Mouse (Mus musculus) regulatory T cell (primary cell): ENCODE results near the gene Gm8857.
"Not testable (repeated sequence)": the region's sequence is repeated elsewhere in the genome, so short reads cannot be mapped to it uniquely, and the experiment has no call there.

Experiments
- in situ Hi-C: fragments of 300-600 bp; cut with MboI, MseI; formaldehyde crosslinking; loops from one replicate; pipeline ENCODE4 v1.15.1; 2025; ENCODE audit warnings: high pct_unique_total_duplicates

Gene Gm8857

DNA sequence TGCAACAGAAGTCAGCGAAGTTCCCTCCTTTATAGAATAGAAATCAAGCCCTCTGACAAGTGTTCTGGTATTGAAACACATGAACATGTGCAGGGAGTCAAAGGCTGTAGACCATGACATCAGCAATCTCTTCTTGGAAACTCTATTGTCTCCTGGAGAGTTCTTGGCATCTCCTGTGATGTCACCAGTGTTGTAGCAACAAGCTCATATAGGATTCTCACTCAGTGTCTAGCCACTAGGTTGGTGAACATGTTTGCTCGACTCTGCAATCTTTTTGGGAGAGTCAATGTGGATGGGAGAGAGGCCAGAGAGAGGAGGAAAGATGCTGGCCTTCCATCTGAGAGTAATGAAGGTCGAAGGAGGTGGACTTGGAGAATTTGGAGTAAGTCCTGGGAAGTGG lies at the start of gene Gm8857, which contains the start of gene Gm8871:
TSS of gene Gm8857 (plus strand) at position 303 of the 400 bp plus-strand sequence.
TSS of gene Gm8871 (plus strand) at position 301 of the 400 bp plus-strand sequence.
- in situ Hi-C loops = not testable (repeated sequence)

DNA sequence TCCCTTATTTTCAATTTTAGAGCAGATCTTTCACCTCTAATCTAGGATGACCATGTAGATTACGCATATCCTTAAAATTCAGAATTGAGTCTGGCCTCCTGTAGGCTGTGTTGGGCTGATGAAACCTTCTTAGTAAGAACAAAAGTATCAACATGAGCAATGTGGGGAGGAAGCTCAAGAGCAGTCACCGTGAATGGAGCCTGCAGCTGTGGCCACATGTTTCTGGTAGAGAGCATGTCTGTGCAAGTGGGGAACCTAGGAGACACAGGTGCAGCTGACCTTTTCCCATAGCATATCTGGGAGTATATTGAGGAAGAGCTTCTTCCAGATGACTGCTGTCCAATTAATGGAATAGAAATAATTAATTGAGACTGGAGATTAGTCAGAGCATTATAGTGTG lies 5.9 kb downstream of the Gm8857 start:
- in situ Hi-C loops = loop anchor here (5.0 kb wide), 1 partner anchor 554 kb away; no protein-coding TSS in a partner anchor

DNA sequence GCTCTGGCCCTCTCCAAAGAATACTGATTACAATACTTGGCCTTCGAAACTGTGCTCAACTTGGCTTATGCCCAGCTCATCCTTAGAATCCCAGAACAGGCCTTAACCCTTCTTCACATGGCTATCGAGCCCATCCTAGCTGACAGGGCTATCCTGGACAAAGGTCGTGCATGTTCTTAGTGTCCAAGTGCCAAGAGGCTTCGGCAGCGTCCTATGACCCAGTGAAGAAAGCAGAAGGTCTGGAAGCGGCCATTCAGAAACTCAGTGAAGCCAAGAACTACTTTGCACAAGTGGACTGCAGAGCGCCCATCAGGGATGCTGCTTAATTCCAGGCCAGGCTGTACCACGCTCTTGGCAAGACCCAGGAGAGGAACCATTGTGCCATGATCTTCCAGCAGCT lies 10.4 kb downstream of the Gm8857 start:
- in situ Hi-C loops = not testable (repeated sequence)
